Mouse (Mus musculus) kidney, postnatal 14 days (tissue): ENCODE data around the gene Psmc3ip.
A peak's percentile ranks its signal among the peaks of the same experiment; 100 is the strongest.

Source experiments
- DNase-seq: peaks from one replicate; pipeline ENCODE4 v3.0.0; 2022; ENCODE audit warnings: mixed read lengths

The Psmc3ip gene

DNA sequence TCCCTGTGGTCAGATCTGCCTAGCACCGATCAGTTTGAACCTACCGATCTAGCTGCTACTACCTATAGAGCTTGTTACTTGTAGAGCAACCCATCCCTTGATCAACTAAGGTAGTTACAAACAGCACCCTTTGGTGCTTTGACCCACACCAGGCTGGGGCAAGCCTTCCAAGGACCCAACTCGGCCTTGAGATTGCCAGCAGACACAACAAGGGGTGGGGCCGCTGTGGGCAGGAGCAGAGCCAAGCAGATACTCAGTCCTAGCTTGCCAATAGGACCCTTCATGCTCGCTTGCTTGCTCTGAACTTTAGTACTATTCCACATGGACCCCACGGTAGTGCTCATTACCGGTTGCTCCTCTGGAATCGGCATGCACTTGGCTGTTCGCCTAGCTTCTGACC is 17.1 kb downstream of the Psmc3ip start, which contains the start of gene Hsd17b1:
Gene Hsd17b1 (plus strand): TSS at position 291 of the 400 bp plus-strand sequence.
- DNase-seq = no peak

GRCm38 (mm10) chr11:101071810-101072428 is 23.3 kb downstream of the Psmc3ip start:
- DNase-seq = no peak

DNA sequence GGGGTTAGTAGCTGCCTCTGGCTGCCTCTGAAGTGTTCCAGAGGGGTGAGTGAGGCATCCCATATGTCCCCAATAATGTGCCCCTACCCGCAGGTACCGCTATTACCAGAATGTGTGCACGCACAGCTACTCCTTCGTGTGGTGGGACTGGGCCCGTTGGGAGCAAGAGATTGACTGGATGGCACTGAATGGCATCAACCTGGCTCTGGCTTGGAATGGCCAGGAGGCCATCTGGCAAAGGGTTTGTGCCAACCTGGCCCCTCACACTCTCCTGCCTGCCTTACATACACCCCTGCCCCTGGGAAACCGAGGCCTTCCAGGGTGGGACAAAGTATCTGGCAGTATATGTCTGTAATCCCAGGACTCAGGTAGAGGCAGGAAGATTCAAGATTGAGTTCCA is 24.2 kb downstream of the Psmc3ip start:
- no peak for DNase-seq

GRCm38 (mm10) chr11:101070189-101070527 is 25.1 kb downstream of the Psmc3ip start:
- no peak for DNase-seq

DNA sequence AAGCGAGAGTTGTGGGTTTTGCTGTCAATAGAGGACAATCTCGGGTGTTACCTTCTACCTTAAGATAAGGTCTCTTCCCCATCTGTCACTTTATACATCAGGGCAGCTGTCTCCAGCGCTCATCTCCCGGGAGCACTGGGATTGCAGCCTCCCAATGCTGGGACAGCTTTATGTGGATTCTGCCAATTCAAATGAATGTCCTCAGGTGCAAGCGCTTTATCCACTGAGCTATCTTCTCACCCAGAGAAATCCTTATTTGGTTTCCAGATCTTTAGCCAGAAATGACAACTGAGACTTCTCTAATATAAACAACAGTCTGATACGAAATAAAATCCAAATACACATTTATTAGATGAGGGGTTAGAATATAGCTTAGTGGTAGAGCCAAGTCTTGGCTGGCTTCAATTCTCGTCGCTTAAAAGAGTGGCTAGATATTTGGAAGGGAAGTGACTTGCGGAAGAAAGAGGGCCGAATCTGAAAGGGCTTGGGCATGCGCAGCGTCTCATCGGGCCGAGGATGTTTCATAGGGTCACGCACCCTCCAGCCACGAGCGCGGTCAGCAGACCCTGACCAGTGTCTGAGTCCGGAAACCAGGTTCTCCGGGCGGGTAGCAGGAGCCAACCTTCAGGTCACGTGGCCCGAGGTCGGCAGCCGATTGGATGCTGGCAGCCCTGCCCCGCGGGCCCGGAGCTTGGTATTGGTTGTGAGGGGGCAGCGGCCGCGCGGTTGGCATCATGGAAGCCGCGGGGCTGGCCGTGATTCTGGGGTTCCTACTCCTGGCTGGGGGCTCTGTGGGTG is 25.6 kb downstream of the Psmc3ip start, which contains the start of gene Naglu:
Gene Naglu (plus strand): TSS at position 622 of the 798 bp plus-strand sequence.
- DNase-seq = peak; percentile 97

- peak; percentile 91 for DNase-seq
Observed at GRCm38 (mm10) chr11:101066549-101067412, 28.5 kb downstream of the Psmc3ip start.

DNA sequence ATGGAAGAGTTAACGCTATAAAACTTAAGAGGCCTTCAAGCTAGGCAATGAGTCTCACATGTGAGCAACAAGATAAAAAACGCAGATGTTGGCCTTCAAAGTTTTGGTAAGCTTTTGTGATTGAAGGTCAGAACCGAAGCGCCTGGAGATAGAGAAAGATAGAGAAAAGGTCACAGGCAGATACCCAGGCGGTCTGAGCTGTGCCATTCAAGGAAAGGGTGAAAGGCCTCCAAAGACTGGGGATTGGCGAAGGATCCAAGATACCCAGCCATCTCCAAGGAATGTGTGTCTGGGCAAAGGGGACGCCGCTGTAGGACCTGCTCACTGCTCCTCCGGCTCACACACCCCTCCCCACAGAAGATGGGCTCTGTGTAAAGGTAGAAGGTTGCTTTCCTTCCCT is 30.2 kb downstream of the Psmc3ip start:
- no peak for DNase-seq

DNA sequence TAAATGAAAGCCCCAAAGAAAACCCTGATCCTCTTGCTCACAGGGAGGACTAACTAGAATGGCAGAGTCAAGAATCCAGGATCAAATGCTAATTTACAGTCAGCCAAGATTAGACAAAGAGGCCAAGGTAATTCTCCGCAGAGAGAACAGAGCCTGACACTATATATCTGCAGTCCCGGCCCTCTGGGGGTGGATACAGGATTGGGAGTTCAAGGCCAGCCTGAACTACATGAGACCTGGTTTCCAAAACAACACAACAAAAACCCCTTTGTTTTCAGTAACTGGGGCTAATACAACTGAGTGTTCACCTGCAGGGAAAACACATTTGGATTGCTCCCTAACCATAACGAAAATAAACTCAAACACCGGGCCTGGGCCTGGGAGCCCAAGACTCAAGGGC is 30.8 kb downstream of the Psmc3ip start:
- DNase-seq = no peak

- peak; percentile 62 for DNase-seq
Observed at GRCm38 (mm10) chr11:101063676-101064327, 31.4 kb downstream of the Psmc3ip start.

DNA sequence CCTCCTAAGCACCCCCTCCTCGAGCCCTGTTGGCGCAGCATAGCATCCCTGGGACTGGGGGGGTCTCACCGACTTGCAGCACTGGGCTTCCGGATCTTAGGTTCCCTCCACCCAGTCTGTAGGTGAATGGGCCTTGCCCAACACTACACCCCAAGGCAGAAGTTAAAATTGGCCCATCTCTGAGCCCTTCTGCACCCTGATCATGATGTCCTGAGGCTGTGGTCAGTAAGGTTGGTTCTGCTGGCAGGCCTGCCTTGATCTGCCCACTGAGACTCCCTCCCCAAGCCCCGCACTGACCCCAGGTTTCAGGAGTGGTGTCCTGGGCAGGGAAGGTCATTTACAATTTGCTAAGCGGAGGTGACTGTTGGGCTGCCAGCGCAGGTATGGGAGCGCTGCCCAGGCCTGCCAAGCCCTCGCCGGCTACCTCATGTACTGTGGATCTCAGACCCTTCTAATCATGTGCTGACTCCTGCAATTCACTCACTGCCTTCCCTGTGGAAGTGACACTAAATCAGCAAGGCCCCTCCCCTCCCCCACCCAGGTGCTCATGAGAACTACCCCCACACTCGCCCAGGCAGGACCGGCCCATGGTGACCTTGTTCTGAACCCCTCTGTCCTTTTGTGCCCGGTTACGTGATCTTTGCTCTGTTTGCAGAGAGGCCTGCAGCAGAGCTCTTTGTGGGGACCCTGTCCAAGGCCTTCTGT is 32.1 kb downstream of the Psmc3ip start:
- peak; percentile 36 for DNase-seq

DNA sequence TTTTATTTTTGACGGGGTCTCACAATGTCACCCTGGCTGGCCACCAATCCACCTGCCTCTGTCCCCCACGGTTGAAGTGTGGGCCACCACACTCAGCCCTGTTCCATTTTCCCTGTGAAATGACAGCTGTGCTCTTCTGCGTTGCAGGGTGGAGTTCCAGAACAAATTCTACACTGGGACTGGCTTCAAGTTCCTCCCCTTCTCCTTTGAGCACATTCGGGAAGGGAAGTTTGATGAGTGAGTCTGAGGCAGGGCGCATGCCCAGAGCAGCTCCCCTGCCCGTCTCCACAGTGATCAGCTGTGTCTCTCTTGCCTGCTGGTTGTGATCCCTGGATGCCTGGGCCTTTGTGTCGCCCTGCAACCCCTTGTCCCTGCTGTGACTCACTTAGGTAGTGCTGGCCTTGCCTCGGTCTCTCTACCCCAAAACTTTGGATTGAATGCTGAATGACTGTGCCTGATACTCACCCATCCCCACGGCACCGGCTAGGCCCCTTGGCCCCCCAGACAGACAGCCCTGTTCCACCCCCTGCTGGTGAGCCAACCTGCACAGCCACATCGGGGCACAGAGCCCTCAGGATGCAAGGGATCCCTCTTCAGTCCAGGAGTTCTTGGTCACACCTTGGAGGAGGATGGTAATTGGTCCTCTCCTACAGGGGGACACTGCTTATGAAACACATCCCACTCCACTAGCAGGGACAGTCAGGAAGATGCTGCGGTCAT is 32.9 kb downstream of the Psmc3ip start:
- DNase-seq = peak; percentile 54

- DNase-seq = no peak
Observed at GRCm38 (mm10) chr11:101061049-101061448, 34.2 kb downstream of the Psmc3ip start.

DNA sequence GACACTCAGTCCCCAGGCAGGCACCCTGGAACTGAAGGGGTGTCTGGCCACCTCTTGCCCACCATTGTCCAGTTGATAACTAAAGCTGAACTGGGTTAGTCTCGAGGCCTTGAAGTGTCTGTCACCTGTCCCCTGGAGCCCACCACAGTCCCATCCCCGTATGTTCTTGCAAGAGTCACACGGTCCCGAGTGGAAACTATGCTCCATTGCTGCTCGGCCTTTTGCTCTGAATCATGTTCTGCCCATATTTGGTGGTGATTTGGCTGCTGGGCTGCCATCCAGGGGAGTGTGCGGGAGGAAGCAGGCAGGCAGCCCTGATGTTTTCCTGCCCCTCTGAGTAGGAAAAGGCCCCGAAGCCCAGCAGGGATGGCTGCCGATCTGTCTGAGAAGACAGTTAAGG is 35.1 kb downstream of the Psmc3ip start:
- peak; percentile 80 for DNase-seq

- DNase-seq = no peak
Observed at GRCm38 (mm10) chr11:101059473-101059872, 35.8 kb downstream of the Psmc3ip start.

GRCm38 (mm10) chr11:101058726-101059125 is 36.5 kb downstream of the Psmc3ip start:
- peak; percentile 42 for DNase-seq

DNA sequence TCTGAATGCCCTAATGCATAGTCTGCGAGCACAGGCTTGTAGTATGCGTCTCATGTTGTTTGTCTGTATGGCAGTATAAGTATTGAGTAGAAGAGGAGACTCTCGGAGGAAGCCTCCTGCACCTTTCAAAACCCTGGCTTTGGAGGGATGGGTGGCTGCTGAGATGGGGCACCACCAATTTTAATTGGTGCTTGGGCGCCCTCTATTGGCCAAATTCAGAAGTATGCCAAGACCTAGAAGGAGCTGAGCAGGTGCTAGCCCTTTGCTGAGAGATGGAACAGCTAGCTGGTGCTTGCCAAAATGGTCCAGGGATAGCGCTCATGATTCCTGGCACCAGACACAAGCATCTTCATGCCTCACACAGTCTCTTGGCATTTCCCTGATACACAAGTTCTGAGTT is 37.4 kb downstream of the Psmc3ip start:
- DNase-seq = peak; percentile 85

DNA sequence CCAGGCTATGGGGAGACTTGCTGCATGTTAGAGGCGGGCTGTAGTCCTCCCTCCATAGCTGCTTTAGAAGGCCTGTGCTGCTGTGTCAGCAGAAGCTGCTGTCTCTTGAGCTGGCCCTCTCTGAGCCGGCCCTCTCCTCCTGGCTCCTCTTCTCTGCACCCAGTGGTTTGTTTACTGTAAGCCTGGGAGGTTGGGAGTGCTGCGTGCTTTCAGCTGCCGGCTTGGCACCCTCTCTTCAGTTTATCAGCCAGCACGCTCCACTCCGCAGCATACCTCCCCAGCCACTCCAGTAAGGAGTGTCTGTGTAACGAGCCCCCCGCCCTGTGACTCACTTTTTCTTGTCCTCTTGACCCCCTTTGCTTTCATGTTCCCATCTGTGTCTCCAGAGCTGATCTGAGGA is 38.4 kb downstream of the Psmc3ip start:
- DNase-seq = peak; percentile 47

- no peak for DNase-seq
Observed at GRCm38 (mm10) chr11:101055418-101055817, 39.8 kb downstream of the Psmc3ip start.

DNA sequence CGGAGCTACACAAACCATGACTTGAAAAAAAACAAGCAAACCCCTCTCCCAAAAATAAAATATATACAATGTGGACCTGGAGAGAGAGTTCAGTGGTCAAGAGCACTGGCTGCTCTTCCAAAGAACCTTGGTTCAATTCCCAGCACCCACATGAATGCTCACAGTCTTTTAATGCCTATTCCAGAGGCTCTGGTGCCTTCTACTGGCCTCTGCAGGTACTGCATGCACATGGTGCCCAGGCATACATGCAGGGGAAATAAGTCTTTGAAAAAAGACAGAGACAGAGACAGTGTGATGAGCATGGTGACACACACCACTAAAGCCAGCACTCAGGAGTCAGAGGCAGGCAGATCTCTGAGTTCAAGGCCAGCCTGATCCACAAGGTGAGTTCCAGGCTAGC is 41.3 kb downstream of the Psmc3ip start:
- DNase-seq = no peak

- DNase-seq = no peak
Observed at GRCm38 (mm10) chr11:101052751-101053473, 42.3 kb downstream of the Psmc3ip start.

- no peak for DNase-seq
Observed at GRCm38 (mm10) chr11:101051617-101052016, 43.6 kb downstream of the Psmc3ip start.
